ENCODE assay signal across 9 mouse cellular contexts in the genomic region with DNA sequence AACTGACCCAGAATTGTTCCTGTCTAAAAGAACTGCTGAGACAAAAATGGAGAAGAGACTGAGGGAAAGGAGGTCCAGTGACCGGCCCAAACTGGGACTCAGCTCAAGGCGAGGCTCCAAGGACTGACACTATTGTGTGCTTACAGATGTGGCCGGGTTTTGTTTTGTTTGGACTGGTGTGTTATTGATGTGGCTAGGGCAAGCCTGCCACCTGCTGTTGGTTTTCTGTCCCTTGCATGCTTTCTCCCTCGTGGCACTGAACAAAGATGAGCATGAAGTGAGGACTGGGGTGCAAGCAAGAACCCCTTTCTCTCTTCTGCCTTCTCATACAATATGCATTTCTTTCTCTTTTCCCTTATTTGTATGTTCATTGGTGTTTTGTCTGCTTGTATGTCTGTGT. TPM values are rescaled to one million over a fixed set of nuclear protein-coding genes. Genes with fewer than 3 reads are reported as not detected.
DNase-seq lines count a peak whose midpoint lies in the region; ATAC-seq and TF ChIP-seq lines count a peak whose summit lies in the region.
"Had no signal": no experiment of that assay in that cellular context is flagged by ENCODE, and none has a peak within 500 bp of the region (broad histone marks: within the 10 kb centered on the region; RNA-seq: fewer than 3 reads in every experiment).

No protein-coding gene starts in this region.

- no peaks in the 10 kb centered on the region for H3K4me1 ChIP-seq in embryonic facial prominence, embryonic 14.5 days (ENCODE audit: control insufficient read depth, insufficient read depth, low read length)
- no peaks in the 10 kb centered on the region for H3K4me1 ChIP-seq in kidney, postnatal 0 days (replicated peaks; ENCODE audit: insufficient read depth, low read length)
- no peaks in the 10 kb centered on the region for H3K4me1 ChIP-seq in lung, embryonic 14.5 days (ENCODE audit: insufficient read depth)

- no peaks in the 10 kb centered on the region for H3K36me3 ChIP-seq in embryonic facial prominence, embryonic 14.5 days (ENCODE audit: control insufficient read depth, insufficient read depth, low read length)
- no peaks in the 10 kb centered on the region for H3K36me3 ChIP-seq in kidney, postnatal 0 days (ENCODE audit: insufficient read depth, low read length)
- H3K36me3 ChIP-seq in lung, embryonic 14.5 days (ENCODE audit: insufficient read depth), result no peaks in the 10 kb centered on the region
- H3K36me3 ChIP-seq: lung, embryonic 15.5 days had no signal

- ATAC-seq in embryonic facial prominence, embryonic 14.5 days (ENCODE audit: low read depth), result peak; percentile 75; the same call in 1 of the 2 replicates
- peak; percentile 35; the same call in 1 of the 2 replicates for ATAC-seq in kidney, postnatal 0 days (replicated peaks; ENCODE audit: low FRiP score, low read depth)
- ATAC-seq in lung, embryonic 14.5 days (ENCODE audit: insufficient read depth), result no peak; the same call in 1 of the 2 replicates

- TF ChIP-seq CTCF in kidney, postnatal 0 days (IDR thresholded peaks at IDR 0.05; ENCODE audit: low read depth), result peak; percentile 84
- TF ChIP-seq CTCF in lung, embryonic 14.5 days (IDR thresholded peaks at IDR 0.05; ENCODE audit: low read depth), result peak; percentile 71

- H3K9ac ChIP-seq in embryonic facial prominence, embryonic 14.5 days (ENCODE audit: low read depth, low read length), result no peak overlapping the region
- H3K9ac ChIP-seq in kidney, postnatal 0 days (ENCODE audit: low read depth, low read length), result no peak overlapping the region
- H3K9ac ChIP-seq in lung, embryonic 14.5 days, result no peak overlapping the region
- H3K9ac ChIP-seq: lung, embryonic 15.5 days had no signal

- no peak overlapping the region for H3K4me3 ChIP-seq in embryonic facial prominence, embryonic 14.5 days (ENCODE audit: low read depth, low read length)
- H3K4me3 ChIP-seq in kidney, postnatal 0 days (replicated peaks; ENCODE audit: low read depth, low read length), result no peak overlapping the region
- H3K4me3 ChIP-seq in lung, embryonic 14.5 days (ENCODE audit: low read depth, low read length), result no peak overlapping the region
- H3K4me3 ChIP-seq: lung, embryonic 15.5 days had no signal

- no peaks in the 10 kb centered on the region for H3K27me3 ChIP-seq in embryonic facial prominence, embryonic 14.5 days (replicated peaks; ENCODE audit: control insufficient read depth, insufficient read depth, low read length)
- H3K27me3 ChIP-seq in kidney, postnatal 0 days (ENCODE audit: insufficient read depth, low read length), result no peaks in the 10 kb centered on the region
- H3K27me3 ChIP-seq in lung, embryonic 14.5 days (ENCODE audit: insufficient read depth, low read length), result no peaks in the 10 kb centered on the region
- H3K27me3 ChIP-seq: lung, embryonic 15.5 days had no signal

- no peak overlapping the region for H3K4me2 ChIP-seq in embryonic facial prominence, embryonic 14.5 days (ENCODE audit: low read depth, low read length)
- no peak overlapping the region for H3K4me2 ChIP-seq in kidney, postnatal 0 days (ENCODE audit: low read length)
- no peak overlapping the region for H3K4me2 ChIP-seq in lung, embryonic 14.5 days
- H3K4me2 ChIP-seq: lung, embryonic 15.5 days had no signal

- H3K9me3 ChIP-seq in embryonic facial prominence, embryonic 14.5 days (ENCODE audit: control insufficient read depth, low read length), result no peaks in the 10 kb centered on the region
- no peaks in the 10 kb centered on the region for H3K9me3 ChIP-seq in kidney, postnatal 0 days (replicated peaks; ENCODE audit: low read length)
- H3K9me3 ChIP-seq in lung, embryonic 14.5 days (ENCODE audit: low read depth, low read length), result no peaks in the 10 kb centered on the region
- H3K9me3 ChIP-seq: lung, embryonic 15.5 days had no signal

- DNase-seq in gastrocnemius, postnatal 10 days, result peak; percentile 30
- DNase-seq in gastrocnemius, adult 8-10 months (ENCODE audit: low spot score in 2 of 2), result no peak
- peak; percentile 65 for DNase-seq in CD4-positive helper T cell, adult 2 months (ENCODE audit: low read depth, low spot score)
- peak; percentile 14 for DNase-seq in adrenal gland, adult 8-10 months
- DNase-seq in embryonic facial prominence, embryonic 14.5 days (ENCODE audit: low spot score), result peak; percentile 58
- DNase-seq in kidney, postnatal 0 days (ENCODE audit: low spot score), result peak; percentile 69
- peak; percentile 72 for DNase-seq in lung, embryonic 14.5 days
- DNase-seq in thymus, postnatal 0 days (ENCODE audit: low spot score), result peak; percentile 58

- no peak overlapping the region for H3K27ac ChIP-seq in embryonic facial prominence, embryonic 14.5 days (replicated peaks; ENCODE audit: low read depth, low read length)
- no peak overlapping the region for H3K27ac ChIP-seq in kidney, postnatal 0 days
- no peak overlapping the region for H3K27ac ChIP-seq in lung, embryonic 14.5 days (ENCODE audit: low read depth)
- H3K27ac ChIP-seq: lung, embryonic 15.5 days had no signal

- WGBS in embryonic facial prominence, embryonic 14.5 days, result 15% methylated on average over 4 of the region's 4 CpGs
- WGBS in kidney, postnatal 0 days, result 12% methylated on average over 4 of the region's 4 CpGs
- 20% methylated on average over 4 of the region's 4 CpGs for WGBS in lung, embryonic 14.5 days

RNA-seq across cellular contexts. Expression of a gene that starts 11.1 kb away (rescaled TPM):
- not detected for total RNA-seq in gastrocnemius, postnatal 10 days (2021)
- total RNA-seq in gastrocnemius, adult 8-10 months (2022), result not detected
- not detected for total RNA-seq in adrenal gland, adult 8-10 months (2022)
- polyA plus RNA-seq in embryonic facial prominence, embryonic 14.5 days (2014; fragmentation: Nextera tagmentation; extraction: Ambion mirVana), result 0.17 and 0.19 TPM in 2 replicates
- 0.05 and 0.09 TPM in 2 replicates for polyA plus RNA-seq in kidney, postnatal 0 days (2015; fragmentation: Nextera tagmentation; extraction: Ambion mirVana)
- 0.18 and 0.32 TPM in 2 replicates for polyA plus RNA-seq in lung, embryonic 14.5 days (2014; fragmentation: Nextera tagmentation; extraction: Ambion mirVana)
- 0.09 and 0.13 TPM in 2 replicates for polyA plus RNA-seq in thymus, postnatal 0 days (2015; fragmentation: Nextera tagmentation; extraction: Ambion mirVana)

RNA-seq across cellular contexts. Expression of a gene that starts 23.9 kb away (rescaled TPM):
- total RNA-seq in gastrocnemius, postnatal 10 days (2021), result under 1 TPM; 0.28 to 0.32 TPM
- under 1 TPM in 1 of 4 experiments, not detected in 3; 0.85 TPM for total RNA-seq in gastrocnemius, adult 8-10 months (2022)
- 1 to 10 TPM in 2 of 4 experiments, under 1 TPM in 2; 0.24 to 2.2 (median 0.81) TPM for total RNA-seq in adrenal gland, adult 8-10 months (2022)
- polyA plus RNA-seq in embryonic facial prominence, embryonic 14.5 days (2014; fragmentation: Nextera tagmentation; extraction: Ambion mirVana), result 0.68 and 1.3 TPM in 2 replicates
- 0.08 and 0.14 TPM in 2 replicates for polyA plus RNA-seq in kidney, postnatal 0 days (2015; fragmentation: Nextera tagmentation; extraction: Ambion mirVana)
- polyA plus RNA-seq in lung, embryonic 14.5 days (2014; fragmentation: Nextera tagmentation; extraction: Ambion mirVana), result 0.09 TPM in 1 of 2 replicates, not detected in the other
- polyA plus RNA-seq in thymus, postnatal 0 days (2015; fragmentation: Nextera tagmentation; extraction: Ambion mirVana), result 0.17 and 0.27 TPM in 2 replicates

Comparison
In these comparisons a context has a peak if more than half of its experiments do, and no peak if none do; other contexts are left out.
1. DNase-seq: peak in gastrocnemius, postnatal 10 days (single experiment), CD4-positive helper T cell, adult 2 months (single experiment), adrenal gland, adult 8-10 months (single experiment), embryonic facial prominence, embryonic 14.5 days (single experiment), kidney, postnatal 0 days (single experiment), lung, embryonic 14.5 days (single experiment) and thymus, postnatal 0 days (single experiment); none in gastrocnemius, adult 8-10 months (0 of 2).